Mouse (Mus musculus) embryonic facial prominence, embryonic 15.5 days (tissue): ENCODE data around the gene Banf1. TPM values are rescaled to one million over a fixed set of nuclear protein-coding genes. Genes with fewer than 3 reads are reported as not detected.
"Not testable (repeated sequence)": the region's sequence is repeated elsewhere in the genome, so short reads cannot be mapped to it uniquely, and the experiment has no call there.

Experiments
- ATAC-seq: fragments of 200-750 bp; cut with Nextera tagmentation; 2 replicates; pipeline ENCODE4 v1.8.0; 2017; ENCODE audit warnings: low read depth, moderate TSS enrichment; ENCODE audit not compliant: insufficient number of reproducible peaks, low FRiP score, low TSS enrichment
- H3K27ac ChIP-seq: fragments of 300-500 bp; sonication (generic); replicated peaks from 2 replicates; pipeline ENCODE4 v1.5.1; 2015; ENCODE audit warnings: mild to moderate bottlenecking, inconsistent platforms
- H3K27me3 ChIP-seq: fragments of 300-500 bp; sonication (generic); 2 replicates; pipeline ENCODE4 v1.6.1; 2015; ENCODE audit warnings: inconsistent platforms
- H3K36me3 ChIP-seq: fragments of 300-500 bp; sonication (generic); 2 replicates; pipeline ENCODE4 v1.6.1; 2015; ENCODE audit warnings: mild to moderate bottlenecking, inconsistent platforms
- H3K4me1 ChIP-seq: fragments of 300-500 bp; sonication (generic); 2 replicates; pipeline ENCODE4 v1.6.1; 2015; ENCODE audit warnings: inconsistent platforms
- H3K4me2 ChIP-seq: fragments of 300-500 bp; sonication (generic); replicated peaks from 2 replicates; pipeline ENCODE4 v1.6.1; 2015; ENCODE audit warnings: mild to moderate bottlenecking, inconsistent platforms
- H3K4me3 ChIP-seq: fragments of 300-500 bp; sonication (generic); replicated peaks from 2 replicates; pipeline ENCODE4 v1.5.1; 2015; ENCODE audit warnings: mild to moderate bottlenecking, inconsistent platforms
- H3K9ac ChIP-seq: fragments of 300-500 bp; sonication (generic); 2 replicates; pipeline ENCODE4 v1.6.1; 2015; ENCODE audit warnings: inconsistent platforms
- H3K9me3 ChIP-seq: fragments of 300-500 bp; sonication (generic); replicated peaks from 2 replicates; pipeline ENCODE4 v1.6.1; 2016; ENCODE audit warnings: inconsistent platforms
- WGBS: fragments of 180-500 bp; shearing (Covaris S2); methylation state at CpG from one replicate; pipeline ENCODE4 v1.1.7; 2015; 5-methylcytosine and 5-hydroxymethylcytosine counted together
- polyA plus RNA-seq: library from polyadenylated mRNA; unstranded; fragments of >200 nt; fragmentation: Nextera tagmentation; extraction: Ambion mirVana; gene quantifications from 2 replicates; pipeline ENCODE4 v1.2.1, GENCODE M21; 2015

The Banf1 gene
- polyA plus RNA-seq, 1 experiment from 2014 or later = 399 TPM

DNA sequence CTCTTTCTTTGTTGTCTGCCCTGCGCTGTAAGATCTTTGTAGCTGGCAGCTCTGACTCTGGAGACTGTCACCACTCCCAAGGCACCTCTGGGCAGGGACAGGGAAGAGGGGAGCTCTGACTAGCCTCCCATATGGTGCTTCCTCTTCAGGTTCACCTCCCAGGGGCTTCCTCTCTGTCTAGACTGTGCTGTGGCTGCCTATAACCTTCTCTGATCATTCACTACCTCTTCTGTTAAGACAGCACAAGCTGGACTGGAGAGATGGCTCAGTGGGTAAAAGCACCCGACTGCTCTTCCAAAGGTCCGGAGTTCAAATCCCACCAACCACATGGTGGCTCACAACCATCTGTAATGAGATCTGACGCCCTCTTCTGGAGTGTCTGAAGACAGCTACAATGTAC lies 34.1 kb upstream of the Banf1 start:
- H3K4me3 ChIP-seq, H3K36me3 ChIP-seq, H3K4me1 ChIP-seq, H3K9me3 ChIP-seq, H3K9ac ChIP-seq, ATAC-seq, H3K27ac ChIP-seq, H3K27me3 ChIP-seq, H3K4me2 ChIP-seq: not testable (repeated sequence)
- WGBS = 62% methylated on average over 4 of the region's 4 CpGs

DNA sequence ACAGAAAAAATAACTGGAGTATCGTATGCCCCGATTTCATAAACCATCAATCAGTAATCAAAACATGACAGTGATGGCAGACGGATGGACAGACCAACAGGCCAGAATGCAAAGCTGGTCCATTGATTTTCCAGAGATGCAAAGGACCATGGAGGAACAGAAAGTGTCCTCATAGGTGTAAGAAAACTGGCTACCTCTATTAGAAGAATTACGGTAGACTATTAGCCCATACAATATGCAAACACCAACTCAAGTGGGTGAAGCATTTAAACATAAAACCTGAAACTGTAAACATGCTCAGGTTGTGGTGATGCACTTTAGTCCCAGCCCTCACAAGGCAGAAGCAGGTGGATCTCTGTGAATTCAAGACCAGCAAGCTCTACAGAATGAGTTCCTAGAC lies 28.4 kb upstream of the Banf1 start:
- H3K4me1 ChIP-seq = peaks cover 13% of the 10 kb centered on the region
- no peak overlapping the region for H3K4me2 ChIP-seq
- no peaks in the 10 kb centered on the region for H3K27me3 ChIP-seq
- H3K9ac ChIP-seq = no peak overlapping the region
- 65% methylated on average over 4 of the region's 4 CpGs for WGBS
- no peaks in the 10 kb centered on the region for H3K36me3 ChIP-seq
- H3K27ac ChIP-seq = no peak overlapping the region
- ATAC-seq = no peak
- no peaks in the 10 kb centered on the region for H3K9me3 ChIP-seq
- no peak overlapping the region for H3K4me3 ChIP-seq

DNA sequence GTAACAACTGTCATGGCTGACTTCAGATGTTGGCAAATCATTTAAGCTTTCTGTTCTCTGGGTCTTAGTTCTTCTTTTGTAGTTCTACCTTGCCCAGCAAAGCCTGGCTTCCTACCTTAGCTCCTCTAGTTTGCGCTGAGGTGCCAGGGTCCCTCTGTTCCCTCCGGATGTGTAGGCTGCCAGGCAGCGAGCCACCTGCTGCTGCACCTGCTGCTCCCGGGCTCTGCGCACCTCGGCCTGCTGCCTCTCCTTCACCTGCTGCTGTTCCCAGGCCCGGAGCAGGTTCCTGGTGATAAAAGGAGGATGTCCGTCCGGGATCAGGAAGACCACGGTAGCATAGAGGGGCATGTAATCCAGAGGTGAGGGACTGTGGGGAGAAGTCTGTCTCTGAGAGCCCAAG lies 27.2 kb upstream of the Banf1 start:
- H3K4me2 ChIP-seq = no peak overlapping the region
- no peaks in the 10 kb centered on the region for H3K27me3 ChIP-seq
- H3K4me3 ChIP-seq = no peak overlapping the region
- ATAC-seq = no peak
- H3K9me3 ChIP-seq = no peaks in the 10 kb centered on the region
- 43% methylated on average over 10 of the region's 10 CpGs for WGBS
- no peaks in the 10 kb centered on the region for H3K36me3 ChIP-seq
- H3K4me1 ChIP-seq = peaks cover 25% of the 10 kb centered on the region
- no peak overlapping the region for H3K9ac ChIP-seq
- H3K27ac ChIP-seq = no peak overlapping the region

DNA sequence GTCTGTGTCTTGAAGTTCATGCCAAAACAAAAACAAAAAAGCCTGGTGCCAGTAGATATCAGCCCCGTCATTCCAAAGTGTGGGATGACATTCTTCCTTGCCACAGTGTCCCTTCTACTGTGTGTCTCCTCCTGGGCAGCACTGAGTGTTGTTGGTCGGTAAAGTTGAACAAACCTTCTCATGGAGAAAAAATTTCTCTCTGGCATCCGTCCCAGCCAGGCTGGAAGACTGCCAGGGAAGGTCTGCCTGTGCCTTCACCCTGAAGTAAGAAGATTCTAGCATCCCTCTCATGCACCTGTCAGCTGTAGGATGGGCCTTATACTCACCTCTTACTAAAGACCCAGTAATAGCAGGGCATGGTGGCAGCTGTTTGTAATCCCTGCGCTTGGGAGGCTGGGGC lies 25.9 kb upstream of the Banf1 start:
- peaks cover 28% of the 10 kb centered on the region for H3K4me1 ChIP-seq
- no peaks in the 10 kb centered on the region for H3K27me3 ChIP-seq
- no peak overlapping the region for H3K9ac ChIP-seq
- no peaks in the 10 kb centered on the region for H3K36me3 ChIP-seq
- no peak overlapping the region for H3K4me2 ChIP-seq
- no peak overlapping the region for H3K4me3 ChIP-seq
- 43% methylated on average over 4 of the region's 4 CpGs for WGBS
- no peak for ATAC-seq
- no peaks in the 10 kb centered on the region for H3K9me3 ChIP-seq
- no peak overlapping the region for H3K27ac ChIP-seq

DNA sequence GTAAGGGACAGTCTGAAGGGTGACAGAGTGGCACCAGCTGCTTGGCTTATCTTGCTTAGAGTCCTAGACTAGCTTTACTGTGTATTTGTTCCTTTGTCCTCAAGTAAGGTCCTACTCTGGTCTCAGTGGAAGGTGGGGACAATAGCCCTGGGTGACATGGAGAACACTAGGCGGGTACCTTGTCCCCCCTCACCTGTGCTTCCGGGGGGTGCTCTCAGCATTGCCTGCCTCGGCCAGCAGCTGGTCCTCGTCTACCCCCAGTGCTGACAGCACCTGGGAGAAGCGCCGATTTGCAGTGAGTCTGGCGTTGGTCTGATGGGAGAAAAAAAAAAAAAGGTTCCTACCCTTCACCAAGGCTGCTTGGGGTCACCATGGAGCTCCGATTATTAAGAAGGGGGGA lies 23.4 kb upstream of the Banf1 start:
- Histone ChIP-seq H3K27ac (no peak overlapping the region), H3K27me3 (no peaks in the 10 kb centered on the region), H3K4me3 (peak overlapping the region; percentile 100), H3K4me1 (peaks cover 43% of the 10 kb centered on the region), H3K36me3 (peaks cover 5% of the 10 kb centered on the region), H3K4me2 (peak overlapping the region; percentile 86), H3K9me3 (no peaks in the 10 kb centered on the region), H3K9ac (no peak overlapping the region)
- WGBS = 74% methylated on average over 8 of the region's 8 CpGs
- no peak for ATAC-seq

DNA sequence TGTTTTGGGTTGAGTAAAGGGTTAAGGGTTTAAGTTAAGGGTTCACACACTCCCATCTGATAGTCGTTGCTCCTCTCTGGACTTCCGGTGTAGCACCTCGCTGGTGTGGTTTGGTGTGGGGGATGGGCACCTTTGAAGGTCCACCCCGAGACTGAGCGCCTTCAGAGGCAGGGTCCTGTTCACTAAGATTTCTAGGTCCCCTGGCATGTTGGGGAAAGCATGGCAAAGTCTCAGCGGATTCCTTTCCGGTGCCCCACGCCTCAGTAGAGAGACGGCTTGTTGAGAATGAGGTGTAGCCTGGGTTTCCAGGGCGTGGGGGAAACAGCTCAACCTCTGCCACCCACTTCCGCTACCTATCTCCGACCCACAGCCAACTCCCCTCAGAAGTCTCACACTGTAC lies 22.7 kb upstream of the Banf1 start:
- no peak for ATAC-seq
- WGBS = 36% methylated on average over 12 of the region's 12 CpGs

DNA sequence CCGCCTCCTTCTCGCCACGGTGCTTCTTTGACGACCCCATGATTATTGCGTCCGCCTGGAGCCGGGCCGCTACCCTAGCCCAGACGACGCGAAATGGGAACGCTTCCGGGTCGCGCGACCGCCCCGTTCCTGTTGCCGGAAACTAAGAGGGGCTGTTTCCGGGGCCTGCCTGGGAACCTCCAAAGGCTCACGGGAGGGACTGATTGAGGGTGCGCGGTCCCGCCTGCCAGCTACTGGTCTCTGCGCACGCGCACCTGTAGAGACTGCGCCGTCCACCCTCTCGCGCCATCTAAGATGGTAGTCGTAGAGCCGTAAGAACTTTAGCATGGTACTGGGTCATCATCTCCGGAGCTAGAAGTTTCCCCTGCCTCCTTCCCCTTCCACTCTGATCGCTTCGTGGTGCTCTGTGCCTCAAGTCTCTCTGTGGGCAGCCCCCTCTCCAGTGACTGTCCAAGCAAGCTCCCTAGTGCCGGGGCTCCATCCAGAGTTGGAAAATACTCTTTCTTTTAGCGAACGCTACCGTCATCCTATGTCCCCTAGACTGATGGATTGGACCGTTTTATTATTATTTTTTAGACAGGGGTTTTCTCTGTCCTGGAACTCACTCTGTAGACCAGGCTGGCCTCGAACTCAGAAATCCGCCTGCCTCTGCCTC lies 21.7 kb upstream of the Banf1 start, which contains the start of gene Sart1:
Gene Sart1 (minus strand): TSS at position 116 of the 655 bp plus-strand sequence.
- peaks cover 20% of the 10 kb centered on the region for H3K36me3 ChIP-seq
- peak within 1 kb of the TSS; percentile 100 for H3K4me3 ChIP-seq
- 1% methylated on average over 43 of the region's 43 CpGs for WGBS
- H3K9ac ChIP-seq = peak within 1 kb of the TSS; percentile 96
- no peaks in the 10 kb centered on the region for H3K27me3 ChIP-seq
- H3K4me2 ChIP-seq = peak within 1 kb of the TSS; percentile 86
- no peaks in the 10 kb centered on the region for H3K9me3 ChIP-seq
- H3K4me1 ChIP-seq = peaks cover 43% of the 10 kb centered on the region
- ATAC-seq = peak; percentile 94
- H3K27ac ChIP-seq = peak within 1 kb of the TSS; percentile 90

More for the DNA sequence above, 22.7 kb upstream of the Banf1 start:
- Histone ChIP-seq H3K36me3 (peaks cover 11% of the 10 kb centered on the region), H3K27me3 (no peaks in the 10 kb centered on the region), H3K9ac (peak overlapping the region; percentile 68; the same call in 1 of the 2 replicates), H3K27ac (peak overlapping the region; percentile 90), H3K4me3 (peak overlapping the region; percentile 100), H3K4me2 (peak overlapping the region; percentile 86), H3K4me1 (peaks cover 43% of the 10 kb centered on the region), H3K9me3 (no peaks in the 10 kb centered on the region)

DNA sequence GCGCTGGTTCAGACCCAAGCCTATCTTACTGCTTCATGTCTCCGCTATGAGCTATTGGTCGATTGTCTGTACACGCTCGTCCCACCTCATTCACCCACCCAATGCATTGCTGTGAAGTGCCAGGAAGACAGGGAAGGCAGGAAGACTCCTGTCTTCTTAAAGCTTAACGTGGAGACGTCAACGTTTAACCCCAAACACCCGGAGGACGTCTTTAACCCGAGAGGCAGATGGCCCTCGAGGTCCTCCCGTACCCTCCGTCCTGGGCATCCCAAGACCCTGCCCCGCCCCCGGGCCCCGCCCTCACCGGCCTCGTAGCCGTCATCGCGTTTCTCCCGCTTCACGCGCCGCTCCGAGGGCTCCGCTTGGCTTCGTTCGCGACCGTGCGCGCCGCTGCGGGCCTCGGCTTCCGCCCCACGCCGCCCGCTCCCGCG lies 21.1 kb upstream of the Banf1 start:
- H3K36me3 ChIP-seq = peaks cover 27% of the 10 kb centered on the region
- H3K4me1 ChIP-seq = peaks cover 43% of the 10 kb centered on the region
- H3K27me3 ChIP-seq = no peaks in the 10 kb centered on the region
- peak overlapping the region; percentile 96 for H3K9ac ChIP-seq
- no peak; the same call in 1 of the 2 replicates for ATAC-seq
- H3K4me2 ChIP-seq = peak overlapping the region; percentile 86
- H3K27ac ChIP-seq = peak overlapping the region; percentile 90
- peak overlapping the region; percentile 100 for H3K4me3 ChIP-seq
- 0% methylated on average over 40 of the region's 43 CpGs for WGBS
- no peaks in the 10 kb centered on the region for H3K9me3 ChIP-seq

DNA sequence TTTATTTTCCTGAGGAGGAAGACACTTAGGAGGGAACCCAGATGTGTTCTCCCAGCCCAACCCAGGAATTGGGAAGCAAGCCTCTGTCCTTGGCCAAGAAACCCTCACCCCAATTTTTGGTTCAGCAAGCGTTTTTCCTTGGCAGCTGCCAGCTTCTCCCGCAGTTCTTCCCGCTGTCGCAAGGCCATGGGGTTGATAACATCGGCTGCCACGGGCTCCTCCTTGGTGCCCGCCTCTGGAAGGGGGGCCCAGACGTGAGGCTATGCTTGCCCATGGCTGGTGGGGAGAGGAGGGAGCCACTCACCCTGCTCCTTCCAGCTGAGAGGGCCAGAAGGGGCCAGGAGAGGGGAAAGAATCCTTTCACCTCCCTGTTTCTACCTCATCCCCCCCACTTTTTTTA lies 17.7 kb upstream of the Banf1 start:
- 85% methylated on average over 8 of the region's 8 CpGs for WGBS
- no peak overlapping the region for H3K4me3 ChIP-seq
- no peaks in the 10 kb centered on the region for H3K27me3 ChIP-seq
- no peaks in the 10 kb centered on the region for H3K9me3 ChIP-seq
- H3K4me1 ChIP-seq = peaks cover 23% of the 10 kb centered on the region
- H3K9ac ChIP-seq = no peak overlapping the region
- no peak for ATAC-seq
- H3K4me2 ChIP-seq = no peak overlapping the region
- no peak overlapping the region for H3K27ac ChIP-seq
- peaks cover 60% of the 10 kb centered on the region for H3K36me3 ChIP-seq

DNA sequence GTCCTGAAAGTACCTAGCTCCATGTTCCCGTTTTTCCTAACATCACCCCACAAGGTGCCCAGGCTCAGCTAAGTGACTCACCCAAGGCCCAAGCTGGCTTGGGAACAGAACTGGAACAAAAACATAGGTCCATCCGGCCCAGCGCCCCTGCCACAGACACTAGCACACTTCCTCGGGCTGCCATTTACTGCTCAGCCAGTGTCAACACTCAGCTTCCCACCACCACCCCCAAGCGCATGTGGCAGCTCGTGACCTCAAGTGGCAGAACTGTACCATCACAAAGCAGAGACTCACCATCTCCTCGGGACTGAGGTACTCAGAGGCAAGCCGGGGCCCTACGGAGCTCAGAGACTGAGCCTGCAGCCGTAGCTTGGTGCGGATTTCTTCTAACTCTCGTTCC lies 16.4 kb upstream of the Banf1 start:
- no peak overlapping the region for H3K9ac ChIP-seq
- no peak for ATAC-seq
- no peaks in the 10 kb centered on the region for H3K9me3 ChIP-seq
- H3K27ac ChIP-seq = no peak overlapping the region
- peaks cover 16% of the 10 kb centered on the region for H3K4me1 ChIP-seq
- 94% methylated on average over 12 of the region's 12 CpGs for WGBS
- H3K4me2 ChIP-seq = no peak overlapping the region
- H3K36me3 ChIP-seq = peaks cover 74% of the 10 kb centered on the region
- no peak overlapping the region for H3K4me3 ChIP-seq
- no peaks in the 10 kb centered on the region for H3K27me3 ChIP-seq

DNA sequence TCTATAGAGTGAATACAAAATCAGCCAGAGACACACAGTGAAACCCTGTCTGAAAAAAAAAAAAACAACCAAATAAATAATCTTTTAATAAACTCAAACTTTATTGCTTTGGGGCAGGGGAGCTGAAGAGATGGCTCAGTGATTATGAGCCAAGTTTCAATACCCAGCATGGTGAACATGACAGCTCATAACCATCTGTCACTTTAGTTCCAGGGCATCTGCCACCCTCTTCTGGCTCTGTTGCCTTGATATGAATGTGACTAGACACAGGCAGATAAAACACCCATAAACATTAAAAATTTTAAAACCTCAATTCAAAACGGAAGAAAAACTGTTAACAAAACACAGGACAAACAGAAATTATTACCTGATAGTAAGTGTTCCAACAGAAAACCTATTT lies 10.5 kb upstream of the Banf1 start:
- ATAC-seq = no peak
- H3K27me3 ChIP-seq = no peaks in the 10 kb centered on the region
- peaks cover 66% of the 10 kb centered on the region for H3K36me3 ChIP-seq
- WGBS = 86% methylated on average over 1 of the region's 1 CpGs
- no peak overlapping the region for H3K9ac ChIP-seq
- no peaks in the 10 kb centered on the region for H3K9me3 ChIP-seq
- no peak overlapping the region for H3K4me3 ChIP-seq
- no peak overlapping the region for H3K4me2 ChIP-seq
- H3K4me1 ChIP-seq = no peaks in the 10 kb centered on the region
- H3K27ac ChIP-seq = no peak overlapping the region

DNA sequence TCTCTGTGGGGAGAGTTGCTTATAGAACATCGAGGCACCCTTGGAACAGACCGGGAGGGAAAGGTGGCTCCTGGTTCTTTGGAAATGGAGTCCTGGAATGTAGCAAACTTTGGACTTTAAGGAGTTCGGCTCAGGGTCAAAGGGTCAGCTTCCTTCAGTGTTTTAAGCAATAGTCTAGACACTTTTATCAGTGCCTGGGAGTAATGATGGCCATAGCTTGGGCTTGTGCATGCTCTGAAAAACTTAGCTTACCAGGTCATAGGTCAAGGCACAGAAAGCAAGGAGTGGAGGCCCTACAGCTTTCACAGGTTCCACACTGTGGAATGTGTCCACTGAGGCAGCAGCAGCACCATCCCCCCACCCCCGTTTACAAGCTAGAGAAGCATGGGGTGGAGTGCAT lies 7.8 kb upstream of the Banf1 start:
- Histone ChIP-seq H3K27me3 (no peaks in the 10 kb centered on the region), H3K4me3 (no peak overlapping the region), H3K4me1 (no peaks in the 10 kb centered on the region), H3K27ac (no peak overlapping the region), H3K4me2 (no peak overlapping the region), H3K9me3 (no peaks in the 10 kb centered on the region), H3K36me3 (peaks cover 63% of the 10 kb centered on the region), H3K9ac (no peak overlapping the region)
- ATAC-seq = no peak
- 79% methylated on average over 4 of the region's 4 CpGs for WGBS
